In genomic region chr17:81455977-81456376, GRCm38 (mm10) we compare ENCODE assay signal across 50 mouse cellular contexts. TPM values are rescaled to one million over a fixed set of nuclear protein-coding genes. Genes with fewer than 3 reads are reported as not detected.
"Had no signal": no experiment of that assay in that cellular context is flagged by ENCODE, and none has a peak within 500 bp of the region (broad histone marks: within the 10 kb centered on the region; RNA-seq: fewer than 3 reads in every experiment).

No protein-coding gene starts in this region.

- H3K9ac ChIP-seq: heart, embryonic 12.5 days; heart, embryonic 13.5 days; hindbrain, embryonic 12.5 days; hindbrain, embryonic 13.5 days; hindbrain, embryonic 14.5 days; hindbrain, embryonic 15.5 days; intestine, embryonic 15.5 days; kidney, embryonic 15.5 days had no signal

- H3K36me3 ChIP-seq: heart, embryonic 10.5 days; heart, embryonic 12.5 days; heart, embryonic 13.5 days; hindbrain, embryonic 10.5 days; hindbrain, embryonic 12.5 days; hindbrain, embryonic 13.5 days; hindbrain, embryonic 15.5 days; intestine, embryonic 15.5 days; kidney, embryonic 15.5 days had no signal

- H3K27me3 ChIP-seq: heart, embryonic 12.5 days; heart, embryonic 13.5 days; hindbrain, embryonic 12.5 days; hindbrain, embryonic 13.5 days; hindbrain, embryonic 15.5 days; intestine, embryonic 15.5 days; kidney, embryonic 15.5 days had no signal

- H3K27ac ChIP-seq: heart, embryonic 10.5 days; heart, embryonic 13.5 days; hindbrain, embryonic 10.5 days; hindbrain, embryonic 12.5 days; hindbrain, embryonic 13.5 days; hindbrain, embryonic 14.5 days; hindbrain, postnatal 0 days; intestine, embryonic 15.5 days; kidney, embryonic 15.5 days; kidney, postnatal 0 days; left cerebral cortex, adult 2 months had no signal

- H3K4me3 ChIP-seq: heart, embryonic 10.5 days; heart, embryonic 12.5 days; heart, embryonic 13.5 days; hindbrain, embryonic 10.5 days; hindbrain, embryonic 12.5 days; hindbrain, embryonic 13.5 days; hindbrain, embryonic 15.5 days; intestine, embryonic 15.5 days; kidney, embryonic 15.5 days; layer of hippocampus, adult 2 months; left cerebral cortex, adult 2 months had no signal

- H3K9me3 ChIP-seq: heart, embryonic 10.5 days; heart, embryonic 12.5 days; heart, embryonic 13.5 days; hindbrain, embryonic 10.5 days; hindbrain, embryonic 12.5 days; hindbrain, embryonic 13.5 days; hindbrain, embryonic 15.5 days; intestine, embryonic 15.5 days; kidney, embryonic 15.5 days had no signal

- H3K4me2 ChIP-seq: heart, embryonic 12.5 days; heart, embryonic 13.5 days; hindbrain, embryonic 12.5 days; hindbrain, embryonic 13.5 days; hindbrain, embryonic 14.5 days; hindbrain, embryonic 15.5 days; intestine, embryonic 15.5 days; kidney, embryonic 15.5 days had no signal

- DNase-seq: heart, postnatal 10 days; heart, postnatal 14 days; heart, postnatal 36 days; heart, postnatal 4 days; kidney, adult 11 months; kidney, adult 18-20 months; kidney, adult 2 months; kidney, adult 8-10 months; kidney, adult 9 months; kidney, postnatal 10 days; kidney, postnatal 14 days; kidney, postnatal 25 days; kidney, postnatal 36 days; kidney, postnatal 4 days; layer of hippocampus, adult 9-11 months; layer of hippocampus, postnatal 36 days had no signal

- ATAC-seq: inflammation-experienced regulatory T-cells, adult 6 months; intestine, embryonic 15.5 days; intestine, embryonic 16.5 days; intestine, postnatal 0 days had no signal

- H3K4me1 ChIP-seq: hindbrain, embryonic 10.5 days; hindbrain, embryonic 12.5 days; hindbrain, embryonic 15.5 days; intestine, embryonic 15.5 days; kidney, embryonic 15.5 days had no signal

RNA-seq across cellular contexts. Expression of gene Gm11096, which starts 14.4 kb away (rescaled TPM):
- total RNA-seq: heart, postnatal 10 days; heart, postnatal 14 days; heart, postnatal 25 days; heart, postnatal 36 days; heart, postnatal 4 days; hematopoietic stem cell, adult 5-6 weeks; hindbrain, postnatal 0 days; layer of hippocampus, adult 18-20 months; layer of hippocampus, adult 2 months; layer of hippocampus, adult 8-10 months; layer of hippocampus, postnatal 10 days; layer of hippocampus, postnatal 14 days; layer of hippocampus, postnatal 25 days; layer of hippocampus, postnatal 36 days; left cerebral cortex, adult 18-20 months; left cerebral cortex, adult 2 months had no signal
- polyA plus RNA-seq: heart, embryonic 10.5 days; heart, embryonic 12.5 days; heart, embryonic 13.5 days; heart, embryonic 14.5 days; heart, embryonic 16.5 days; heart, postnatal 0 days; hindbrain, embryonic 10.5 days; hindbrain, embryonic 11.5 days; hindbrain, embryonic 12.5 days; hindbrain, embryonic 13.5 days; hindbrain, embryonic 14.5 days; hindbrain, embryonic 15.5 days; hindbrain, embryonic 16.5 days; hindbrain, postnatal 0 days; inflammation-experienced regulatory T-cells, adult 6 months; intestine, embryonic 14.5 days; intestine, embryonic 15.5 days; intestine, embryonic 16.5 days; intestine, postnatal 0 days; kidney, adult 2 months; kidney, embryonic 14.5 days; kidney, embryonic 15.5 days; kidney, embryonic 16.5 days; kidney, postnatal 0 days; large intestine, adult 2 months had no signal
